Mouse (Mus musculus): Measurements from ENCODE around the gene Mthfd1. TPM values are rescaled to one million over a fixed set of nuclear protein-coding genes. Genes with fewer than 3 reads are reported as not detected.
"Not testable (repeated sequence)": the region's sequence is repeated elsewhere in the genome, so short reads cannot be mapped to it uniquely, and the experiment has no call there.

Mthfd1 gene
- polyA plus RNA-seq (2016; fragmentation: Nextera tagmentation; extraction: Ambion mirVana), result 108 and 110 TPM in 2 replicates

GRCm38 (mm10) chr12:76254725-76255498 lies at the start of gene Mthfd1:
Gene Mthfd1 (plus strand): TSS chr12:76255298.
- H3K27me3 ChIP-seq (ENCODE audit: poor library complexity, severe bottlenecking), result no peaks in the 10 kb centered on the region
- WGBS, result 2% methylated on average over 43 of the region's 43 CpGs
- H3K4me3 ChIP-seq, result peak within 1 kb of the TSS; percentile 75
- no peaks in the 10 kb centered on the region for H3K36me3 ChIP-seq (replicated peaks)
- peak; percentile 94 for DNase-seq (ENCODE audit: extremely low spot score, low spot score)
- H3K27ac ChIP-seq, result peak within 1 kb of the TSS; percentile 89
- peaks cover 36% of the 10 kb centered on the region for H3K4me1 ChIP-seq
- no peaks in the 10 kb centered on the region for H3K9me3 ChIP-seq

DNA sequence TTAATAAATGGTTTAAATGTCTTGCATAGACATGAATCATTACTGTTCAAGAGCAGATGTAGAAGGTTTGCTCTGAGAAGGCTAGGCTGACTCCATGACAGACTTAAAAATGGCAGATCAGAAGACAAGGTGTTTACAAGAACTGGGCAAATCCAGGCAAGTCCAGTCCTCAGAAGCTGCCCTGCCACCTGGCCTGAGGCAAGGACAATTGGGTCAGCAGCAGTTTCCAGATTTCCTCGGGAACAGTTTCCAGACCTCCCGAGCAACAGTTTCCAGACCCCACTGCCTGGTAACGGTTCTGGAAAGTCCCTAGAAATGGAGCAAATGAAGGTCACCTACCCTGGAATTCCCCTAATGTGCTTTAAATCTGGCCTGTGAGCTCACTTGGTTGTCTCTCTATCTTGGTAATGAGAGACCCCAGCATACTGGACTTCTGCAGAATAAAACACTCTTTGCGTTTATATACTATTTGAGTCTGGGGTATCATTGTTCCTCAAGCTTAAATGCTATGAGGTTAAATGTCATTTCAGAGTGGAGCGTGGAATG lies 45.6 kb upstream of the Mthfd1 start:
- no peak overlapping the region for H3K27ac ChIP-seq
- no peaks in the 10 kb centered on the region for H3K4me1 ChIP-seq
- no peaks in the 10 kb centered on the region for H3K36me3 ChIP-seq (replicated peaks)
- WGBS, result 92% methylated on average over 5 of the region's 5 CpGs
- no peak overlapping the region for H3K4me3 ChIP-seq
- no peaks in the 10 kb centered on the region for H3K9me3 ChIP-seq
- DNase-seq (ENCODE audit: extremely low spot score, low spot score), result no peak
- no peaks in the 10 kb centered on the region for H3K27me3 ChIP-seq (ENCODE audit: poor library complexity, severe bottlenecking)

DNA sequence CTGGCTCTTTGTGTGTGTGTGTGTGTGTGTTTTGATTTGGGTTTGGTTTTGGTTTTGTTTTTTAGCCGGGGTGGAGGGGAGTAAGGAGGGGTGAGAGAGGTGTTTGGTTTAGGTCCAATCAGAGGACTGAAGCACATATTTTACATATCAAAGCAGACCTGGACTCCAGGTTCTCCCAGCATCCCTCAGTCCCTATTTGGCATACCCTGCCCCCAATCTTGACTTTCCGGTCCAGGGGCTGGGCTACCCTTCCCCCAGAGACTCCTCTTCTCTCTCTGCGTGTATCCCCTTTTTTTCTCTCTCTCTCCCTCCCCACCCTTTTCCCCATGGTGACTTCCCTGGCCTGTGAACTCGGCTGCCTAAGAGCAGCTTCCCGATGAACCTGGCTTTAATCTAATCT lies 40.0 kb upstream of the Mthfd1 start:
- no peaks in the 10 kb centered on the region for H3K9me3 ChIP-seq
- H3K27ac ChIP-seq, result no peak overlapping the region
- 24% methylated on average over 5 of the region's 5 CpGs for WGBS
- H3K4me3 ChIP-seq, result no peak overlapping the region
- no peaks in the 10 kb centered on the region for H3K27me3 ChIP-seq (ENCODE audit: poor library complexity, severe bottlenecking)
- peaks cover 7% of the 10 kb centered on the region for H3K4me1 ChIP-seq
- no peaks in the 10 kb centered on the region for H3K36me3 ChIP-seq (replicated peaks)
- DNase-seq (ENCODE audit: extremely low spot score, low spot score), result no peak

- H3K27ac ChIP-seq, result no peak overlapping the region
- WGBS, result 76% methylated on average over 11 of the region's 11 CpGs
- no peak for DNase-seq (ENCODE audit: extremely low spot score, low spot score)
- H3K4me3 ChIP-seq, result no peak overlapping the region
- H3K4me1 ChIP-seq, result peaks cover 7% of the 10 kb centered on the region
- no peaks in the 10 kb centered on the region for H3K9me3 ChIP-seq
- H3K27me3 ChIP-seq (ENCODE audit: poor library complexity, severe bottlenecking), result no peaks in the 10 kb centered on the region
- no peaks in the 10 kb centered on the region for H3K36me3 ChIP-seq (replicated peaks)
Observed at GRCm38 (mm10) chr12:76216716-76217115, 38.4 kb upstream of the Mthfd1 start.

GRCm38 (mm10) chr12:76222104-76222503 lies 33.0 kb upstream of the Mthfd1 start:
- not testable (repeated sequence) for H3K9me3 ChIP-seq; H3K27me3 ChIP-seq (ENCODE audit: poor library complexity, severe bottlenecking); DNase-seq (ENCODE audit: extremely low spot score, low spot score); H3K36me3 ChIP-seq (replicated peaks); H3K27ac ChIP-seq; H3K4me3 ChIP-seq; H3K4me1 ChIP-seq
- WGBS, result 53% methylated on average over 5 of the region's 8 CpGs

- Histone ChIP-seq H3K4me3 (no peak overlapping the region), H3K9me3 (no peaks in the 10 kb centered on the region), H3K27me3 (ENCODE audit: poor library complexity, severe bottlenecking) (no peaks in the 10 kb centered on the region), H3K4me1 (no peaks in the 10 kb centered on the region; the same call in 1 of the 2 replicates), H3K36me3 (replicated peaks) (no peaks in the 10 kb centered on the region), H3K27ac (no peak overlapping the region)
- DNase-seq (ENCODE audit: extremely low spot score, low spot score), result no peak
- 87% methylated on average over 6 of the region's 6 CpGs for WGBS
Observed at GRCm38 (mm10) chr12:76230644-76231043, 24.5 kb upstream of the Mthfd1 start.

DNA sequence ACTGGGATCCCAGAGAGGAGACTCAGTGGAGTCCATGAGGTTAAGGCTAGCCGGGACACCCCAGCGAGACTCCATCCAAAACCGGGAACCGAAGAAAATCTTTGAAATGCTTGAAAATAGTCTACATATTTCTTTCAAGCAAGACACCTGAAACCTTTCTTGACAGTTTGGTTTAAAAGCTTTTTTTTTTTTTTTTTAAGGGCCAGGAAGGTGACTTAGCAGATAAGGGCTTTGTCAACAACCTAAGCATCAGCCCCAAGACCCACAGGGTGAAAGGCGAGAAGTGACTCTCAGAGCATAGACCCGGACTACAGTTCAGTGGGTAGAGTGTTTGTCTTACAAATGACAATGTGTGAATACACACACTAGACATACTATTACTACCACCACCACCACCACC lies 19.8 kb upstream of the Mthfd1 start:
- H3K27ac ChIP-seq, result no peak overlapping the region
- DNase-seq (ENCODE audit: extremely low spot score, low spot score), result no peak
- 87% methylated on average over 6 of the region's 6 CpGs for WGBS

DNA sequence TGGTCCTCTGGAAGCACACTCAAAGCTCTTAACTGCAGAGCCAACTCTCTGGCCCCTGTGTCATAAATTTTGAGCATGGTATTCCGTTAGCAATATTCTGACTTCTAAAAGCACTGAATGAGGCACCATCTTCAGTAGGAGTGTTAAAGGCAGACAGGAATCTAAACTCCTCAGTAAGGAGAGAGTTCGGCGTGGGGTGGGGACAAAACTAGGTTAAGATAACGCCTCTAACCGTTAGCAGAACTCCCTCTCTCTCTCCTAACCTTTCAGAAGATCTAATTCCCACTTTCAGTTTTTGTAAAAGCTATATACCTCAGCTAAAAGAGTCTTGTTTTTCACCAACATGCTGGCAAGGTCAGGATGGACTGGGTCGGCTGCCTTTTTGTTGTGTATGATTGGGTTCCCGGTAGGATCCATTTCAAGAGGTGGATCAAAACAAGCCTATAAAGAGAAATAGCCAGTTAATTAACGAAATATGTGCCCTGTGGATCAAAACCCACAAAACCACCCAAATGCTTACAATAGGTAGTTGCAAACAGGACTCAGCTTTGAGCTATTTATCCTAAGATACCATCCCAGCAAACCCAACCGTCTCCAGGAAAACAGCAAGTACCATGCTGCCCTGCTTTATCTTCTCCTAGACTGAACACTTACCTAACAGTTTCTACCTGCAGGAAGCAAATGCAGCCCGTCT lies 15.8 kb upstream of the Mthfd1 start:
- H3K4me1 ChIP-seq, result no peaks in the 10 kb centered on the region
- no peaks in the 10 kb centered on the region for H3K9me3 ChIP-seq
- WGBS, result 80% methylated on average over 10 of the region's 10 CpGs
- no peak overlapping the region for H3K4me3 ChIP-seq
- no peaks in the 10 kb centered on the region for H3K27me3 ChIP-seq (ENCODE audit: poor library complexity, severe bottlenecking)
- DNase-seq (ENCODE audit: extremely low spot score, low spot score), result no peak
- H3K27ac ChIP-seq, result no peak overlapping the region
- no peaks in the 10 kb centered on the region for H3K36me3 ChIP-seq (replicated peaks)

More for the DNA sequence above, 19.8 kb upstream of the Mthfd1 start:
- no peaks in the 10 kb centered on the region for H3K36me3 ChIP-seq (replicated peaks)
- H3K27me3 ChIP-seq (ENCODE audit: poor library complexity, severe bottlenecking), result no peaks in the 10 kb centered on the region
- no peaks in the 10 kb centered on the region for H3K4me1 ChIP-seq
- H3K4me3 ChIP-seq, result no peak overlapping the region
- no peaks in the 10 kb centered on the region for H3K9me3 ChIP-seq

GRCm38 (mm10) chr12:76239839-76240571 lies 15.1 kb upstream of the Mthfd1 start:
- no peaks in the 10 kb centered on the region for H3K4me1 ChIP-seq
- H3K9me3 ChIP-seq, result no peaks in the 10 kb centered on the region
- no peaks in the 10 kb centered on the region for H3K36me3 ChIP-seq (replicated peaks)
- 83% methylated on average over 7 of the region's 7 CpGs for WGBS
- H3K4me3 ChIP-seq, result no peak overlapping the region
- H3K27me3 ChIP-seq (ENCODE audit: poor library complexity, severe bottlenecking), result no peaks in the 10 kb centered on the region
- no peak overlapping the region for H3K27ac ChIP-seq
- DNase-seq (ENCODE audit: extremely low spot score, low spot score), result no peak

DNA sequence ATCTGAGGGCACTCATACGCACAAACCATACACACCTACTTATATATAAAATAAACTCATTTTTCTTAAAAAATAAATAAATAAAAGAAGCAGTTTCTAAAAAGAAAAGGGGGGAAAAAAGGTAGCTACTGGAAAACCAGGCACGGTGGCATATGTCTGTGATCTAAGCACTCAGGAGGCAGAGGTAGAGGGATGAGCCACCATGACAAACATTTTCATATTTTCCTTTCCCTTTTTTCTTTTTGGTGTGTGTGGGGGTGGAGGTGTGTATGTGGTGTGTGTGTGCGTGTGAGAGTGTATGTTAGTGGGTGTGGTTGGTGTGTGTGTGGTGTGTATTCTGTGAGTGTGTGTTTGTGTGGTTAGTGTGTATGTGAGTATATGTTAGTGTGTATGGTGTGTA lies 14.4 kb upstream of the Mthfd1 start:
- Histone ChIP-seq H3K9me3 (no peaks in the 10 kb centered on the region), H3K36me3 (replicated peaks) (no peaks in the 10 kb centered on the region), H3K4me1 (no peaks in the 10 kb centered on the region), H3K27ac (no peak overlapping the region), H3K27me3 (ENCODE audit: poor library complexity, severe bottlenecking) (no peaks in the 10 kb centered on the region), H3K4me3 (no peak overlapping the region)
- no peak for DNase-seq (ENCODE audit: extremely low spot score, low spot score)
- WGBS, result 91% methylated on average over 3 of the region's 3 CpGs

GRCm38 (mm10) chr12:76241084-76241483 lies 14.0 kb upstream of the Mthfd1 start:
- no peaks in the 10 kb centered on the region for H3K36me3 ChIP-seq (replicated peaks)
- no peak for DNase-seq (ENCODE audit: extremely low spot score, low spot score)
- 92% methylated on average over 3 of the region's 3 CpGs for WGBS
- H3K9me3 ChIP-seq, result no peaks in the 10 kb centered on the region
- no peaks in the 10 kb centered on the region for H3K4me1 ChIP-seq
- H3K27ac ChIP-seq, result no peak overlapping the region
- H3K27me3 ChIP-seq (ENCODE audit: poor library complexity, severe bottlenecking), result no peaks in the 10 kb centered on the region
- H3K4me3 ChIP-seq, result no peak overlapping the region

GRCm38 (mm10) chr12:76241833-76242232 lies 13.3 kb upstream of the Mthfd1 start:
- 67% methylated on average over 5 of the region's 5 CpGs for WGBS
- no peak overlapping the region for H3K4me3 ChIP-seq
- H3K9me3 ChIP-seq, result no peaks in the 10 kb centered on the region
- H3K27ac ChIP-seq, result no peak overlapping the region
- no peaks in the 10 kb centered on the region for H3K27me3 ChIP-seq (ENCODE audit: poor library complexity, severe bottlenecking)
- no peaks in the 10 kb centered on the region for H3K4me1 ChIP-seq
- no peak for DNase-seq (ENCODE audit: extremely low spot score, low spot score)
- no peaks in the 10 kb centered on the region for H3K36me3 ChIP-seq (replicated peaks)

Data from forebrain, embryonic 10.5 days (tissue).